Mouse (Mus musculus) cerebellum, adult 2 months (tissue): ENCODE measurements at regions not wholly inside any gene's neighbourhood (a gene's known extent, or its start where the extent isn't known, plus 50 kb on each side); places are given as distances from the start of the nearest gene placed in this dataset.

Experiments
- CTCF ChIP-seq: fragments of 200-500 bp; IDR thresholded peaks from 2 replicates; pipeline ENCODE4 v1.5.1; 2011; ENCODE audit warnings: low read depth, mild to moderate bottlenecking, control low read depth, low read length, moderate library complexity, borderline replicate concordance; ENCODE audit not compliant: insufficient read depth
- POLR2A ChIP-seq: fragments of 200-500 bp; IDR thresholded peaks from 2 replicates; pipeline ENCODE4 v1.6.1; 2011; ENCODE audit warnings: low read length, control low read depth, borderline replicate concordance; ENCODE audit not compliant: insufficient read depth

GRCm38 (mm10) chr17:51526021-51526420 lies 307.1 kb downstream of the Satb1 start:
- no peak for TF ChIP-seq CTCF
- no peak for TF ChIP-seq POLR2A
